Mouse (Mus musculus) heart, adult 2 months (tissue): ENCODE data around the gene Ezh1.

ENCODE experiments used
- CTCF ChIP-seq: fragments of 200-600 bp; IDR thresholded peaks from 2 replicates; pipeline ENCODE4 v1.8.1; 2022; ENCODE audit warnings: antibody characterized with exemption, mild to moderate bottlenecking, moderate library complexity
- EP300 ChIP-seq: fragments of 200-500 bp; IDR thresholded peaks from 2 replicates; pipeline ENCODE4 v1.6.1; 2011; ENCODE audit warnings: low read depth, low read length, control low read depth; ENCODE audit not compliant: insufficient read depth
- POLR2A ChIP-seq: fragments of 200-500 bp; IDR thresholded peaks from 2 replicates; pipeline ENCODE4 v1.6.1; 2011; ENCODE audit warnings: mild to moderate bottlenecking, low read depth, low read length, control low read depth; ENCODE audit not compliant: insufficient read depth

DNA sequence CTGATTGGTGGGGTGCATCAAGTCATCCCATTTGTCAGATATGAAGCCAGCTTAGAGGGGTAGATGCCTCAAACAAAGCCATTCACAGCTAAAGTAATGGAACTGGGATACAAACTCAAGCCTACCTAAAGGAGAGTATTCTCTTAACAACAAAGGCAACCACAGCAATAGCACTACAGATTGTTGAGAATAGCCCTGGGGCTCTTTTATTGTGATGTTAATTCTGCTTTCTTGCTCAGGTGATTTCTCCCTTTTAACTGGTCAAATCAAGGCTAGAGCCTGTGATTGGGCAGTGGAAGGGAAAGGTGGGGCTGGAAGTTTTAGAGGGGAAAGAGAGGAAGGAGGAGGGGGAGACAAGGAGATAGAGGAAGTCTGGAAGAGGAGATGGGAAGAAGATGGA is 7.9 kb upstream of the Ezh1 start:
- TF ChIP-seq EP300, result no peak
- TF ChIP-seq POLR2A, result no peak
- no peak for TF ChIP-seq CTCF
